Mouse (Mus musculus): ENCODE results near the gene Angptl7.

- TF ChIP-seq CTCF (IDR thresholded peaks at IDR 0.05; ENCODE audit: insufficient read depth, low read length) (no peak), POLR2A (IDR thresholded peaks at IDR 0.05; ENCODE audit: borderline replicate concordance, extremely low read depth, low read depth, low read length) (no peak)
Observed at GRCm38 (mm10) chr4:148531341-148531740, 31.1 kb upstream of the Angptl7 start.

Data from lung, adult 2 months (tissue).